Mouse (Mus musculus) bone marrow, adult 2 months (tissue): ENCODE data around the gene 4921530L21Rik. TPM values are rescaled to one million over a fixed set of nuclear protein-coding genes. Genes with fewer than 3 reads are reported as not detected.

Experiments
- H3K27ac ChIP-seq: fragments of 200-500 bp; 2 replicates; pipeline ENCODE4 v1.5.1; 2012; ENCODE audit warnings: low read depth, mild to moderate bottlenecking, control low read depth, inconsistent platforms, low read length; ENCODE audit not compliant: control insufficient read depth, poor library complexity, insufficient read depth
- H3K4me1 ChIP-seq: fragments of 200-500 bp; 2 replicates; pipeline ENCODE4 v1.6.1; 2011; ENCODE audit warnings: low read length; ENCODE audit not compliant: control insufficient read depth, insufficient read depth
- H3K4me3 ChIP-seq: fragments of 200-500 bp; replicated peaks from 2 replicates; pipeline ENCODE3; 2011; ENCODE audit warnings: mild to moderate bottlenecking, low read depth, low read length, control low read depth; ENCODE audit not compliant: control insufficient read depth
- CTCF ChIP-seq: fragments of 200-500 bp; IDR thresholded peaks from 2 replicates; pipeline ENCODE4 v1.5.1; 2011; ENCODE audit warnings: low read length, control low read depth; ENCODE audit not compliant: control insufficient read depth, insufficient read depth
- POLR2A ChIP-seq: fragments of 200-500 bp; IDR thresholded peaks from 2 replicates; pipeline ENCODE4 v1.6.1; 2011; ENCODE audit warnings: low read depth, mild to moderate bottlenecking, control low read depth, low read length, borderline replicate concordance; ENCODE audit not compliant: control insufficient read depth
- WGBS: fragments of 180-500 bp; shearing (Covaris S2); methylation state at CpG from one replicate; pipeline ENCODE4 v1.1.7; 2018; 5-methylcytosine and 5-hydroxymethylcytosine counted together
- polyA plus RNA-seq: library from polyadenylated mRNA; stranded (reverse); fragments of >200 nt; gene quantifications from 2 replicates; pipeline ENCODE4 v1.2.4, GENCODE M21; 2011; ENCODE audit warnings: low replicate concordance; ENCODE audit not compliant: missing spikeins, insufficient read depth, insufficient read length

Gene 4921530L21Rik
- not detected in 2 replicates for polyA plus RNA-seq

GRCm38 (mm10) chr14:95880954-95881353 lies at the start of gene 4921530L21Rik:
4921530L21Rik (plus strand) TSS chr14:95881254.
- no peak for TF ChIP-seq POLR2A
- no peak for TF ChIP-seq CTCF
- Histone ChIP-seq H3K27ac (no peak within 1 kb of the TSS), H3K4me3 (no peak within 1 kb of the TSS), H3K4me1 (no peaks in the 10 kb centered on the region)
- WGBS = 79% methylated on average over 1 of the region's 1 CpGs

GRCm38 (mm10) chr14:95833866-95834265 lies 47.2 kb upstream of the 4921530L21Rik start:
- Histone ChIP-seq H3K27ac (no peak overlapping the region), H3K4me1 (no peaks in the 10 kb centered on the region), H3K4me3 (no peak overlapping the region)
- WGBS = 62% methylated on average over 3 of the region's 3 CpGs
- TF ChIP-seq CTCF = no peak
- TF ChIP-seq POLR2A = no peak

- TF ChIP-seq POLR2A (no peak), CTCF (no peak)
- H3K27ac ChIP-seq = no peak overlapping the region
- no peaks in the 10 kb centered on the region for H3K4me1 ChIP-seq
- WGBS = 81% methylated on average over 3 of the region's 3 CpGs
- no peak overlapping the region for H3K4me3 ChIP-seq
Measured at GRCm38 (mm10) chr14:95862981-95863380, 18.1 kb upstream of the 4921530L21Rik start.

GRCm38 (mm10) chr14:95865676-95866416 lies 15.2 kb upstream of the 4921530L21Rik start:
- Histone ChIP-seq H3K4me1 (no peaks in the 10 kb centered on the region), H3K4me3 (no peak overlapping the region), H3K27ac (no peak overlapping the region)
- 79% methylated on average over 7 of the region's 7 CpGs for WGBS
- TF ChIP-seq CTCF (no peak), POLR2A (no peak)

GRCm38 (mm10) chr14:95872020-95872419 lies 9.0 kb upstream of the 4921530L21Rik start:
- H3K4me1 ChIP-seq = no peaks in the 10 kb centered on the region
- WGBS = 50% methylated on average over 5 of the region's 5 CpGs
- TF ChIP-seq POLR2A (no peak), CTCF (no peak)
- no peak overlapping the region for H3K4me3 ChIP-seq
- no peak overlapping the region for H3K27ac ChIP-seq

GRCm38 (mm10) chr14:95876785-95877510 lies 4.1 kb upstream of the 4921530L21Rik start:
- no peak for TF ChIP-seq POLR2A
- no peak for TF ChIP-seq CTCF

GRCm38 (mm10) chr14:95877548-95877947 lies 3.5 kb upstream of the 4921530L21Rik start:
- no peak overlapping the region for H3K4me3 ChIP-seq
- H3K4me1 ChIP-seq = no peaks in the 10 kb centered on the region
- TF ChIP-seq CTCF = no peak
- no peak for TF ChIP-seq POLR2A
- no peak overlapping the region for H3K27ac ChIP-seq
- 75% methylated on average over 1 of the region's 1 CpGs for WGBS

More at GRCm38 (mm10) chr14:95876785-95877510, 4.1 kb upstream of the 4921530L21Rik start:
- Histone ChIP-seq H3K4me3 (no peak overlapping the region), H3K27ac (no peak overlapping the region), H3K4me1 (no peaks in the 10 kb centered on the region)
- WGBS = 66% methylated on average over 3 of the region's 3 CpGs

- Histone ChIP-seq H3K4me1 (no peaks in the 10 kb centered on the region), H3K27ac (no peak overlapping the region), H3K4me3 (no peak overlapping the region)
- 81% methylated on average over 6 of the region's 6 CpGs for WGBS
- TF ChIP-seq CTCF (no peak), POLR2A (no peak)
Measured at GRCm38 (mm10) chr14:95899458-95899857, 18.4 kb downstream of the 4921530L21Rik start.
